9 mouse cellular contexts compared by ENCODE assay signal in genomic region chr19:12010281-12010771, GRCm38 (mm10). TPM values are rescaled to one million over a fixed set of nuclear protein-coding genes. Genes with fewer than 3 reads are reported as not detected.
DNase-seq lines count a peak whose midpoint lies in the region; ATAC-seq and TF ChIP-seq lines count a peak whose summit lies in the region.
"Had no signal": no experiment of that assay in that cellular context is flagged by ENCODE, and none has a peak within 500 bp of the region (broad histone marks: within the 10 kb centered on the region; RNA-seq: fewer than 3 reads in every experiment).

No protein-coding gene starts in this region.

- in situ Hi-C loops in ES-E14 (cut with MboI; ENCODE audit: low sequenced_read_pairs in 2 of 2, unreplicated experiment in 2 of 2), result loop anchor here in 1 of 2 experiments (25.0 kb wide), 1 partner anchor 777 kb away; the partner anchor contains the start of genes Lpxn and Zfp91

- peak overlapping the region; percentile 80 for H3K4me2 ChIP-seq in heart, embryonic 13.5 days

- peak overlapping the region; percentile 68 to 71 for H3K4me3 ChIP-seq in ES-E14 (ENCODE audit: insufficient read depth in 1 of 2, low read depth in 1 of 2, low read length in 2 of 2, poor library complexity in 1 of 2, severe bottlenecking in 1 of 2)
- H3K4me3 ChIP-seq in embryonic fibroblast, embryonic 13.5 days (ENCODE audit: insufficient read depth, low read length), result peak overlapping the region; percentile 64
- peak overlapping the region; percentile 58 for H3K4me3 ChIP-seq in heart, embryonic 13.5 days

- H3K4me1 ChIP-seq in ES-E14 (ENCODE audit: control insufficient read depth in 2 of 2, insufficient read depth in 2 of 2, low read length in 2 of 2, poor library complexity in 1 of 2), result no peaks in the 10 kb centered on the region; a peak in 1 of 4 replicates
- H3K4me1 ChIP-seq in embryonic fibroblast, embryonic 13.5 days (ENCODE audit: control insufficient read depth, insufficient read depth, low read length), result 0 out of 2 replicates have a peak, but pooled peaks cover 4% of the 10 kb centered on the region
- peaks cover 24% of the 10 kb centered on the region for H3K4me1 ChIP-seq in heart, embryonic 13.5 days

- WGBS in heart, embryonic 13.5 days, result under 1% methylated on average over 24 of the region's 24 CpGs

- H3K27me3 ChIP-seq in heart, embryonic 13.5 days (replicated peaks), result no peaks in the 10 kb centered on the region

- peak; percentile 68 for TF ChIP-seq POLR2A in embryonic fibroblast, embryonic 13.5 days (IDR thresholded peaks at IDR 0.05; ENCODE audit: low read depth, low read length)

- H3K27ac ChIP-seq in ES-E14 (ENCODE audit: insufficient read depth, low read depth, low read length, poor library complexity, severe bottlenecking), result peak overlapping the region; percentile 1; the same call in 1 of the 2 replicates
- peak overlapping the region; percentile 72 for H3K27ac ChIP-seq in embryonic fibroblast, embryonic 13.5 days (ENCODE audit: insufficient read depth, low read length)
- peak overlapping the region; percentile 87 for H3K27ac ChIP-seq in heart, embryonic 13.5 days (replicated peaks)

- no peak for DNase-seq in ES-E14 (ENCODE audit: low read depth, low spot score)
- DNase-seq in brain, adult 2 months (ENCODE audit: low read depth, low spot score), result peak; percentile 63
- DNase-seq in kidney, postnatal 10 days, result peak; percentile 84
- DNase-seq in lung, postnatal 10 days, result peak; percentile 79
- peak; percentile 44 for DNase-seq in ovary, postnatal 14 days (ENCODE audit: low spot score)
- peak; percentile 51 to 58 for DNase-seq in thymus, postnatal 36 days

- H3K9me3 ChIP-seq in ES-E14 (ENCODE audit: control insufficient read depth, insufficient read depth, low read depth, low read length), result no peaks in the 10 kb centered on the region
- H3K9me3 ChIP-seq in heart, embryonic 13.5 days, result no peaks in the 10 kb centered on the region

- TF ChIP-seq CTCF in embryonic fibroblast, embryonic 13.5 days (IDR thresholded peaks at IDR 0.05; ENCODE audit: borderline replicate concordance, insufficient read depth, low read length), result no peak

- H3K36me3 ChIP-seq in ES-E14 (ENCODE audit: control insufficient read depth, insufficient read depth, low read length, poor library complexity, severe bottlenecking), result no peaks in the 10 kb centered on the region
- no peaks in the 10 kb centered on the region for H3K36me3 ChIP-seq in heart, embryonic 13.5 days

- peak overlapping the region; percentile 58 for H3K9ac ChIP-seq in ES-E14 (ENCODE audit: insufficient read depth, low read depth, low read length, poor library complexity, severe bottlenecking)
- H3K9ac ChIP-seq in heart, embryonic 13.5 days, result peak overlapping the region; percentile 81

- peak; percentile 21; the same call in 1 of the 2 replicates for ATAC-seq in heart, embryonic 13.5 days (ENCODE audit: extremely low read depth, insufficient number of reproducible peaks, low FRiP score, low TSS enrichment)

TF ChIP-seq in ES-E14, 5 proteins besides CTCF, POLR2A, EP300 and RAD21:
- TF ChIP-seq ZC3H11A (IDR thresholded peaks at IDR 0.05; ENCODE audit: borderline replicate concordance, low read depth, low read length) (no peak), HCFC1 (IDR thresholded peaks at IDR 0.05; ENCODE audit: borderline replicate concordance, insufficient read depth, low read length) (no peak), MAFK (IDR thresholded peaks at IDR 0.05; ENCODE audit: insufficient read depth, low read depth, low read length) (no peak), ZNF384 (IDR thresholded peaks at IDR 0.05; ENCODE audit: low read depth, low read length) (no peak), CHD2 (IDR thresholded peaks at IDR 0.05; ENCODE audit: low read depth, low read length) (no peak)

RNA-seq across cellular contexts. Expression of gene Olfr1423, which starts 30.8 kb away (rescaled TPM):
- total RNA-seq in ES-E14 (2012; rRNA removed), result 0.11 and 0.27 TPM in 2 replicates
- polyA plus RNA-seq in embryonic fibroblast, embryonic 13.5 days (2011; ENCODE audit: insufficient read length, low read depth, missing spikeins), result not detected in 2 replicates
- not detected in 2 replicates for polyA plus RNA-seq in heart, embryonic 13.5 days (2015; fragmentation: Nextera tagmentation; extraction: Ambion mirVana)
- total RNA-seq: layer of hippocampus, postnatal 36 days had no signal

RNA-seq across cellular contexts. Expression of gene Osbp, which starts 44.6 kb away (rescaled TPM):
- 15.8 and 18.5 TPM in 2 replicates for total RNA-seq in ES-E14 (2012; rRNA removed)
- 49.4 and 54.4 TPM in 2 replicates for polyA plus RNA-seq in embryonic fibroblast, embryonic 13.5 days (2011; ENCODE audit: insufficient read length, low read depth, missing spikeins)
- polyA plus RNA-seq in heart, embryonic 13.5 days (2015; fragmentation: Nextera tagmentation; extraction: Ambion mirVana), result 4.2 and 4.8 TPM in 2 replicates

RNA-seq across cellular contexts. Expression of gene Olfr1424, which starts 52.2 kb away (rescaled TPM):
- not detected in 2 replicates for total RNA-seq in ES-E14 (2012; rRNA removed)
- not detected in 2 replicates for polyA plus RNA-seq in embryonic fibroblast, embryonic 13.5 days (2011; ENCODE audit: insufficient read length, low read depth, missing spikeins)
- polyA plus RNA-seq in heart, embryonic 13.5 days (2015; fragmentation: Nextera tagmentation; extraction: Ambion mirVana), result not detected in 2 replicates
- total RNA-seq: layer of hippocampus, postnatal 36 days had no signal

Comparison
In these comparisons a context has a peak if more than half of its experiments do, and no peak if none do; other contexts are left out.
1. H3K27ac ChIP-seq: peak in every context shown above with its lines; median percentile 87 in heart, embryonic 13.5 days; 72 in embryonic fibroblast, embryonic 13.5 days; 1 in ES-E14.